Mouse (Mus musculus) kidney, embryonic 16.5 days (tissue): ENCODE data around the gene Eln. TPM values are rescaled to one million over a fixed set of nuclear protein-coding genes. Genes with fewer than 3 reads are reported as not detected.

ENCODE experiments used
- ATAC-seq: fragments of 200-750 bp; cut with Nextera tagmentation; 2 replicates; pipeline ENCODE4 v1.8.0; 2017; ENCODE audit warnings: moderate TSS enrichment; ENCODE audit not compliant: low FRiP score, low TSS enrichment
- H3K27ac ChIP-seq: fragments of 300-500 bp; sonication (generic); 2 replicates; pipeline ENCODE4 v1.5.1; 2014; ENCODE audit warnings: low read length
- H3K27me3 ChIP-seq: fragments of 300-500 bp; sonication (generic); 2 replicates; pipeline ENCODE4 v1.6.1; 2014; ENCODE audit warnings: low read length, control low read depth, mixed read lengths; ENCODE audit not compliant: insufficient read depth
- H3K36me3 ChIP-seq: fragments of 300-500 bp; sonication (generic); 2 replicates; pipeline ENCODE4 v1.6.1; 2014; ENCODE audit warnings: low read length, control low read depth, mixed read lengths; ENCODE audit not compliant: insufficient read depth
- H3K4me1 ChIP-seq: fragments of 300-500 bp; sonication (generic); 2 replicates; pipeline ENCODE4 v1.6.1; 2014; ENCODE audit warnings: low read length, control low read depth, mixed read lengths; ENCODE audit not compliant: insufficient read depth
- H3K4me2 ChIP-seq: fragments of 300-500 bp; sonication (generic); replicated peaks from 2 replicates; pipeline ENCODE4 v1.6.1; 2014; ENCODE audit warnings: low read depth, low read length
- H3K4me3 ChIP-seq: fragments of 300-500 bp; sonication (generic); 2 replicates; pipeline ENCODE4 v1.5.1; 2014; ENCODE audit warnings: mild to moderate bottlenecking, low read length
- H3K9ac ChIP-seq: fragments of 300-500 bp; sonication (generic); replicated peaks from 2 replicates; pipeline ENCODE4 v1.6.1; 2014; ENCODE audit warnings: low read length
- H3K9me3 ChIP-seq: fragments of 300-500 bp; sonication (generic); 2 replicates; pipeline ENCODE4 v1.6.1; 2016; ENCODE audit warnings: low read length, control low read depth
- WGBS: fragments of 180-500 bp; shearing (Covaris S2); extraction: QIAGEN DNeasy Blood & Tissue Kit; methylation state at CpG from one replicate; pipeline ENCODE4 v1.1.7; 2014; 5-methylcytosine and 5-hydroxymethylcytosine counted together
- polyA plus RNA-seq: library from polyadenylated mRNA; unstranded; fragments of >200 nt; fragmentation: Nextera tagmentation; extraction: Ambion mirVana; gene quantifications from 2 replicates; pipeline ENCODE4 v1.2.1, GENCODE M21; 2015

Eln gene
- polyA plus RNA-seq, 1 experiment from 2014 or later = 46.1 TPM

- Histone ChIP-seq H3K36me3 (no peaks in the 10 kb centered on the region), H3K4me2 (no peak overlapping the region), H3K9me3 (no peaks in the 10 kb centered on the region), H3K27ac (no peak overlapping the region), H3K4me3 (no peak overlapping the region), H3K4me1 (peaks cover 8% of the 10 kb centered on the region), H3K9ac (no peak overlapping the region), H3K27me3 (no peaks in the 10 kb centered on the region)
- no peak for ATAC-seq
- 93% methylated on average over 1 of the region's 1 CpGs for WGBS
These were observed 54.4 kb downstream of the Eln start for GRCm38 (mm10) chr5:134692704-134693103.

DNA sequence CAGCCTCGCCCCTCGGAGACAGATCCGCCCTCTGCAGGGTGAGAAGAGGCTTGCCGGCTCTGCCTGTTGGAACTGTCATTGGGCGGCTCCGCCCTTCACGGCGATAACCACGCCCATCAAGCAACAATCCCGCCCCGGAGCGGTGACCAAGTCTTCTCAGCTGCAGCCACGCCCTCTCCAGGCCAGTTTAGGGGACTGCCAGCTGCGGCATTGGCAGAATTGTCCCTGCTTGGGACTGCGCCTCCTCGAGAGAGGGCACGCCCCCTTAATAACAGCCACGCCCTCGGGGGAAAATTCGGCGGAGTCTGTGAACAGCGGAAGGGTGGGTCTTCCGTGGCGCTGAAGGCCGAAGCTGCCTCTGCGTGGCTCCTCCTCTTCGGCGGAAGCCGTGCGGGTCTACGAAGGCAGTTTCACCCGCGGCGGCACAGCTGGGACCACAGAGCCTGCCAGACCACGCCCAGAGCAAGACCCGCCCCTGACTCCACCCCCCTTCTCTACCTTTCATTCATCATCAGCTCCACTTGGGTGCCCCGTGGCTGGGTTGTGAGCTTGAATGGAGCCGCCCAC, 58.3 kb downstream of the Eln start:
- Histone ChIP-seq H3K9me3 (no peaks in the 10 kb centered on the region), H3K27ac (peak overlapping the region; percentile 57; the same call in 1 of the 2 replicates), H3K27me3 (no peaks in the 10 kb centered on the region; the same call in 1 of the 2 replicates), H3K36me3 (no peaks in the 10 kb centered on the region), H3K4me2 (peak overlapping the region; percentile 71), H3K4me3 (peak overlapping the region; percentile 85), H3K4me1 (peaks cover 13% of the 10 kb centered on the region), H3K9ac (peak overlapping the region; percentile 37)
- peak; percentile 97 for ATAC-seq
- WGBS = under 1% methylated on average over 33 of the region's 38 CpGs

- Histone ChIP-seq H3K36me3 (no peaks in the 10 kb centered on the region; the same call in 1 of the 2 replicates), H3K4me2 (peak within 1 kb of the TSS; percentile 96), H3K9ac (peak within 1 kb of the TSS; percentile 84), H3K27me3 (no peaks in the 10 kb centered on the region; the same call in 1 of the 2 replicates), H3K27ac (peak within 1 kb of the TSS; percentile 57; the same call in 1 of the 2 replicates), H3K9me3 (no peaks in the 10 kb centered on the region), H3K4me1 (peaks cover 13% of the 10 kb centered on the region), H3K4me3 (peak within 1 kb of the TSS; percentile 85)
- ATAC-seq = peak; percentile 20
- under 1% methylated on average over 53 of the region's 69 CpGs for WGBS
These were observed 58.9 kb downstream of the Eln start, which contains the start of gene Limk1 for GRCm38 (mm10) chr5:134688086-134688717. Limk1 (minus strand) TSS chr5:134688598.

- H3K9ac ChIP-seq = no peak overlapping the region
- no peaks in the 10 kb centered on the region; the same call in 1 of the 2 replicates for H3K27me3 ChIP-seq
These were observed 59.9 kb downstream of the Eln start for GRCm38 (mm10) chr5:134687187-134687586.

DNA sequence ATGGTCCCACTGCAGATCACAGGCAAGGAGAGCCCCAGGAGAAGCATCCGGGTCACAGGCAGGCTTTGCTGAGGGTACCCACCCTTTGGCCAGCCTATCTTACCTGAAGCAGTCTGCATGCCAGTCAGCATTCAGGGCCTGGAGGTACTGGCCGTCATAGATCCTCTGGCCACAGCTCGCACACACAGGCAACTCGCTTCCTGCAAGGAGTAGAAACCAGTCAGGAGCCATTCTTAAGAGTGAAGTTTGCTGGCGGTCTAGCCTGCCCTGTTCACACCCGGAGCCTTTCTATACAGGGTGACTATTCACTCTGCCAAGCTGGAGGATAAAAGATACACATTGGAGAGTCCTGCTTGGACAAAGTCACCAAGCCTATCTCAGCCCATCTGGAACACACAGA, 60.6 kb downstream of the Eln start:
- Histone ChIP-seq H3K9me3 (no peaks in the 10 kb centered on the region), H3K4me2 (no peak overlapping the region), H3K4me3 (no peak overlapping the region), H3K27ac (no peak overlapping the region), H3K27me3 (no peaks in the 10 kb centered on the region; the same call in 1 of the 2 replicates), H3K36me3 (no peaks in the 10 kb centered on the region; the same call in 1 of the 2 replicates), H3K9ac (no peak overlapping the region), H3K4me1 (peaks cover 13% of the 10 kb centered on the region)
- WGBS = 94% methylated on average over 6 of the region's 6 CpGs
- no peak for ATAC-seq

More at GRCm38 (mm10) chr5:134687187-134687586, 59.9 kb downstream of the Eln start:
- WGBS = 86% methylated on average over 1 of the region's 1 CpGs
- Histone ChIP-seq H3K4me3 (peak overlapping the region; percentile 85; the same call in 1 of the 2 replicates), H3K4me2 (peak overlapping the region; percentile 96), H3K4me1 (peaks cover 13% of the 10 kb centered on the region), H3K27ac (no peak overlapping the region), H3K36me3 (no peaks in the 10 kb centered on the region; the same call in 1 of the 2 replicates), H3K9me3 (no peaks in the 10 kb centered on the region)
- no peak for ATAC-seq

DNA sequence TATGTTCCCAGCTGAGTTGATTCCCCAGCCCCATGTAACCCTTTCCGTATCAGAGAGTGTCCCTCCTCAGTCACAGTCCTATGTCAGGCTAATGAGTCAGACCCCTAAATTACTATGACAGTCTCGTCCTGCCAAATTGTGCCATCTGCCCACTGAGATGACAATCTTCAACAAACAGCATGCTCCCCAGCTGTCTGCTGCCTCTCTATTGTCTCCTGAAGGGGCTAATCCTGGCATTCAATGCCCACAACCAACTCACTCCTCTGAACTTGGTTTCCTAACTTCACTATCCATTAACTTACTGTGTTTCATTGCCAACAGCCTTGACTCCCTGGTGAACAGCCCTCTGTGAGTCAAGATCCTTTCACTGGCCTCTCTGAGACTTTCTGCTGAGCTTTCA, 62.7 kb downstream of the Eln start:
- Histone ChIP-seq H3K4me3 (no peak overlapping the region), H3K36me3 (no peaks in the 10 kb centered on the region; the same call in 1 of the 2 replicates), H3K9ac (no peak overlapping the region), H3K9me3 (no peaks in the 10 kb centered on the region), H3K27me3 (no peaks in the 10 kb centered on the region; the same call in 1 of the 2 replicates), H3K4me2 (no peak overlapping the region), H3K27ac (no peak overlapping the region), H3K4me1 (peaks cover 18% of the 10 kb centered on the region)
- WGBS = 88% methylated on average over 2 of the region's 2 CpGs
- no peak for ATAC-seq

DNA sequence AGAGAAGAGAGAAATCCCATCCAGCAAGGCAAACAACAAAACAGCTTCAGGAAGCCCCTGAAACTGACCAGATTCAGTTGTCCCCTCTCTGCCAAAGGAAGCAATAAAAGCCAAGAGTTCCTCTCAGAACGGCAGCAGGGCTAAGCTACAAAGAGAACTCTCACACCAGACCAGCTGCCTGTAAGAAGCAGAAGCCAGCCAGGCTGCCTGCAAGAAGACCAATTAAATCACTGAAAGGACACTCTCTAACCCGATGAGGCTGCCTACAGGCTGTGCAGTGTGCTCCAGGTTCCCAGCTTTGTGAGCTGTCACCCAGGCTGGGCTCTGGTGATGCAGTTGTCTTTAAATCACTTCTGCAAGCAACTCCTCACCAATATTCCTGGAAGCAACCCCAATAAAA, 63.3 kb downstream of the Eln start:
- Histone ChIP-seq H3K36me3 (no peaks in the 10 kb centered on the region; the same call in 1 of the 2 replicates), H3K4me1 (peaks cover 16% of the 10 kb centered on the region), H3K4me3 (no peak overlapping the region), H3K9me3 (no peaks in the 10 kb centered on the region), H3K27me3 (no peaks in the 10 kb centered on the region; the same call in 1 of the 2 replicates), H3K9ac (no peak overlapping the region), H3K4me2 (no peak overlapping the region), H3K27ac (no peak overlapping the region)
- ATAC-seq = no peak
- 39% methylated on average over 2 of the region's 2 CpGs for WGBS

- ATAC-seq = peak; percentile 21
- no peak overlapping the region for H3K4me3 ChIP-seq
- H3K4me2 ChIP-seq = no peak overlapping the region
- no peaks in the 10 kb centered on the region; the same call in 1 of the 2 replicates for H3K36me3 ChIP-seq
- WGBS = 50% methylated on average over 12 of the region's 12 CpGs
- H3K27me3 ChIP-seq = no peaks in the 10 kb centered on the region
- peaks cover 30% of the 10 kb centered on the region for H3K4me1 ChIP-seq
- H3K9me3 ChIP-seq = no peaks in the 10 kb centered on the region
- 0 out of 2 replicates have a peak overlapping the region, but pooled peaks have one; percentile 39 for H3K9ac ChIP-seq
- peak overlapping the region; percentile 7; the same call in 1 of the 2 replicates for H3K27ac ChIP-seq
These were observed 66.9 kb downstream of the Eln start for GRCm38 (mm10) chr5:134680238-134680637.

- Histone ChIP-seq H3K36me3 (no peaks in the 10 kb centered on the region; the same call in 1 of the 2 replicates), H3K9ac (no peak overlapping the region), H3K4me3 (no peak overlapping the region), H3K9me3 (no peaks in the 10 kb centered on the region), H3K27ac (no peak overlapping the region), H3K27me3 (no peaks in the 10 kb centered on the region), H3K4me2 (no peak overlapping the region), H3K4me1 (peaks cover 31% of the 10 kb centered on the region)
- 68% methylated on average over 8 of the region's 8 CpGs for whole genome bisulfite sequencing
- ATAC-seq = no peak
These were observed 68.1 kb downstream of the Eln start for GRCm38 (mm10) chr5:134678827-134679546.
